Mouse (Mus musculus) neural tube, embryonic 10.5 days (tissue): Measurements from ENCODE around the gene Crabp2.

Experiments used
- DNase-seq: peaks from one replicate; pipeline ENCODE4 v3.0.0-alpha.2; 2017; ENCODE audit warnings: low spot score; ENCODE audit errors: extremely low spot score

Gene Crabp2

DNA sequence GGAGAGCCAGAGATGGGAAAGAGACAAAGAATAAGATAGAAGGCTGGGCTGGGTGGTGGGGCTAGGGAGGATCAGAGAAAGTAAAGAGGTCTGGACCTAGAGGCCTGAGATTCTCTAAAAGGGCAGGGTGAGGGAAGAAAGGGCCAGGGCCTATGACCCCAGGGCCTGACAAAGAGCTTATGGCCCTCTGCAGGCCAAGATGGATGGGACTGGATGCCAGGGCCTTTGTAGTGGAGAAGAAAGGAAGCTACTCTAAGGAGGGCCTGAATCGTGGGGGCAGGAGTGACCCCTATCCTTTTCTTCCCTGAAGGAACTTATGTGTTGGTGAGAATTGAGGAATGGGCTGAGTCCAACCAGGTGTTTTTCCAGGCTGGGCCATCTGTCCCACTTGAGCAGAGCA lies 9.6 kb downstream of the Crabp2 start:
- peak; percentile 64 for DNase-seq

DNA sequence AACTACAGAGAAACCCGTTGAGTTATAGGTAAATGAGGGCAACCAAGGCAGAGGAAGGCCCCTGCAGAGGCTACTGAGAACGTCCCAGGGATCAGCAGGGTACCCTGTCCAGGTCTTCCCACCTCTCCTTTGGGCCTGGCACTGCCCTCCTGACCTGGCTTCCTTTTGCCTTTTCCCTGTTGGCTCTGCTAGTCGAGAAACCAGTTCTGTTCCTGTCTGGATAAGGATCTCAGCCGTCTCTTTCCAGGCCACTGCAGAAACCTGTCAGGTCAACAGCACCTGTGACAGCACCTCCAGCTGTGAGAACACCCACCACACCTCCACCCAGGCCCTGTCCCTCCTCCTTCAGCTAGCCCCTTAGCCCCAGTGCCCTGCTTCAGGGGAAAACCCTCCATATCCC lies 10.0 kb downstream of the Crabp2 start:
- no peak for DNase-seq

DNA sequence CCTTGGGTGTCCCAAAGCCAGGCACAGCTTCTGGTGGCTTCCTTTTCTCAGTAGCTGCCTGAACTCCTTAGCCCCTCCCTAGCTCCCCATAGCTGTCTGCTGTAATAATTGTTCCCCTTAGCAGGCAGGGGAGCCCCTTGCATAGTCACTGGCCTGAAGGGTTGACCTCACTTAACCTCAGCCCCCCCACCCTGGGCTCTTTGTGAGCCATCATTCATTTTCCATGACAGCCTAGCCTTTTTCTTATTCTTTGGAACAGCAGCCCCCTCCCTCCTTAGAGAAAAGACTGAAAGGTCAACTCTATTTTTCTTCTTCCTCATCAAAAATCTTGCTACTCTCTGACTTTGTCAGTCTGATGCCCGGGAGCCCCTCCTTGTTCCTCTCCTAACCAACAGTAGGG lies 10.5 kb downstream of the Crabp2 start:
- DNase-seq: peak; percentile 65

DNA sequence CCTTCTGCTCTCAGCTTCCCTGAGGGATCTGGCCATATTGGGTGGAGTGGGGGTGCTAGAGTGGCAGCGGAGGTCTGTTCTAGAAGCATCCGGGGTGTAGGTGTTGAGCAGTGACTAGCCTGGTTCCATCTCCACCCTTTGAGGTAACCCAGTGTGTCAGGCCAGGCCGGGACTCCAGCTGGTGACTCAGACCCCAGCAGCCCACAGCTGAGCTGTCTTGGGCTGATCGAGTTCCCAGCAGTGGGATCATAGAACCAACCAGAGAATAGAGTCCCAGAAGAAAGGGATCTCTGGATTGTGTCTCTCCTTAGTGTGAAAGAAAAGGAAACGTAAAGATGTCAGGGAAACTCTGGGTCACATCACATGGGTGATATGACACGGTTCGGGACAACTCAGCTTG lies 10.9 kb downstream of the Crabp2 start:
- DNase-seq: peak; percentile 46

DNA sequence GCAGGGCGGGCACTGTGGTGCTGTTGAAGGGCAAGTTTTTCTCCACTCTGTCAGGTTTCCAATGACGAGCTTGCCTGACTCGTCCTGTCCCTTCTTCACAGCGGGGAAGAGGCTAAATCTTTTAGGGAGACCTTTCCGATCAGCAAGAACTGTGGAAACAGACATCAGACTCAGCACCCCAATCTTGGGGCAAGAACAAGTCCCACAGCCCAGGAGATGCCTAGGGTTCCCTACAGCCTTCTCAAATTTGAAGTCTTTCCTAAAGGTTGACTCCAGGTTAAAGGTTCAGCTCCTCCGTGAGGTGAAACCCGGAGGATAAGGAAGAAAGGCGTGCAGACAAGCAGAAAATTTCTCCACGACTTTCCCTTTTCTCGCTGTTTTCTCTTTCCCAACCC lies 11.7 kb downstream of the Crabp2 start:
- no peak for DNase-seq

DNA sequence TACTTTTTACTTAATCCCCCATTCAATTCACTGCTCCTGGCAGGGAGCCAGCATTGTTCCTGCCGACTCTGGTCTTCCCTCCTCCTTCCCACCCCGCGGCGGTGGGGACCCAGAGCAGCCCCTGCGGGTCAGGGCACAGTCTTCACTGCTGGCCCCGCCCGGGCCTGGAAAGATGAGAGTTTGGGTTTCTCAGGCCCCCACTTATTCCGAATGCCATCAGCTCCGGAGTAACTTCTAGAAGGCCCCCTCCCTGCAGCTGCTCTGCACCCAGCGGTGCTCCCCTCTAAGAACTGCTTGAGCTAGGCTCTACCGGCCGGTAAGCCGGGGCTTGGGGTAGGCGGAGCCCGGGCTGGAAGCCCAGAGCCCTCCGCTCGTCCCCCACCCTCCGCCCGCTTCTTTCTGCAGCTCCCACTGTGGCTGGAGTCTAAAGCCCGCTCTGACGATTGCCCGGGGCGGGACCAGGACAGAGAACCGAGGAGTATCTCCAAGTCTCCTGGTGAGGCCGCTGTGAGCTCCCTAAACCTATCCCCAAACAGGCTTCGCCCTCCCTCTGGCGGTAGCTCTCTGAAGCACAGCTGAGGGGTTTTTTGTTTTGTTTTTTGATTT lies 12.2 kb downstream of the Crabp2 start:
- peak; percentile 90 for DNase-seq

DNA sequence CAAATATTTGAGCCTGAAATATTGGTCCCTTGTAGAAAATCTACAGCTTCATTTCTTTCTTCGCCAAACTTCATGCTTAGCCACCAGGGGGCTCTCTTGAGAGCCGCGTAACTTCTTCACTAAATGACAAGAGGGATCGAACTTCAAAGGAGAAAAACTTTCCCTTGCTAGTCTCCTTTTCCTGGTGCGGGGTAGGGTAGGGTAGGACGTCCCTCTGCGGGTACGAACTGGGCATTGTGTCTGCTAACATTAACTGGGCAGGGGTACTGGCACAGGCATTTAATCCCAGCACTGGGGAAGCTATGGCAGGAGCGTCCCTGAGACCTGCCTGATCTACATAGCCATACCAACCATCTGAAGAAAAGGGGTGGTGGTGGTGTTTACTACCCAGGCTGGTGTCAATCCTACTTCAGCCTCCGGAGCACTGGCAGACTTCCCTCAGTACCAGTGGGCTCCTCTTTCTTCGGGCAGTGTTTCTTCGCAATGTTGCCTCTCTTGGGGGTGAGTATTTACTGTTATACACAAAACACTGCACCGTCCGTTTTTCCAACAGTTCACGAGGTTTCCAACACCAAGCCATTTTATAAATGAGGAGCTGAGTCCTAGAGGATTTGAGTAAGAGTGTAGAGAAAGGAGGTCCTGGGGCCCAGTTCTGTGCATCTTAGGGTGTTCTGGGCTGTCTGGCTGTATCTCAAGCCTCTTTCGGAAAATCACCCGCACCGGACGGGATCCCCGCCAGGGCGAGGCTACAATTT lies 21.9 kb downstream of the Crabp2 start:
- DNase-seq: peak; percentile 80

DNA sequence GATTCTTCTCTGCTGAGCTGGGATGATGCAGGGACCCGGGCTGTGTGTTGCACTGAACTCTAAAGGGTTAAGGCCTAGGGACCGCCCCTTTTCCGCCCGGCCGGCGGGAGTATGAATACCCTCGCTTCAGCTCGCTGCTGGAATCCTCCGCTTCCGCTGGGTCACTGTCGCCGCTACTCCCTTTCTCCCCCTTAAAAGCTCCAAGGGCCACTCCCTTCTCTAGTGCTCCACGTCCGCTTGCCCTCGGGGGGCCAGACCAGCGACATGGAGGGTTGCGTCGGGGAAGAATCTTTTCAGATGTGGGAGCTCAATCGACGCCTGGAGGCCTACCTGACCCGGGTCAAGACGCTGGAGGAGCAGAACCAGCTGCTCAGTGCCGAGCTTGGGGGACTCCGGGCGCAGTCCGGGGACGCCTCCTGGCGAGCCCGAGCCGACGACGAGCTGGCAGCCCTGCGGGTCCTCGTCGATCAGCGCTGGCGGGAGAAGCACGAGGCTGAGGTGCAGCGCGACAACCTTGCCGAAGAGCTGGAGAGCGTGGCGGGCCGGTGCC lies 22.5 kb downstream of the Crabp2 start, which contains the start of gene Nes:
TSS of gene Nes (plus strand) at position 140 of the 550 bp plus-strand sequence.
- DNase-seq: peak; percentile 92

DNA sequence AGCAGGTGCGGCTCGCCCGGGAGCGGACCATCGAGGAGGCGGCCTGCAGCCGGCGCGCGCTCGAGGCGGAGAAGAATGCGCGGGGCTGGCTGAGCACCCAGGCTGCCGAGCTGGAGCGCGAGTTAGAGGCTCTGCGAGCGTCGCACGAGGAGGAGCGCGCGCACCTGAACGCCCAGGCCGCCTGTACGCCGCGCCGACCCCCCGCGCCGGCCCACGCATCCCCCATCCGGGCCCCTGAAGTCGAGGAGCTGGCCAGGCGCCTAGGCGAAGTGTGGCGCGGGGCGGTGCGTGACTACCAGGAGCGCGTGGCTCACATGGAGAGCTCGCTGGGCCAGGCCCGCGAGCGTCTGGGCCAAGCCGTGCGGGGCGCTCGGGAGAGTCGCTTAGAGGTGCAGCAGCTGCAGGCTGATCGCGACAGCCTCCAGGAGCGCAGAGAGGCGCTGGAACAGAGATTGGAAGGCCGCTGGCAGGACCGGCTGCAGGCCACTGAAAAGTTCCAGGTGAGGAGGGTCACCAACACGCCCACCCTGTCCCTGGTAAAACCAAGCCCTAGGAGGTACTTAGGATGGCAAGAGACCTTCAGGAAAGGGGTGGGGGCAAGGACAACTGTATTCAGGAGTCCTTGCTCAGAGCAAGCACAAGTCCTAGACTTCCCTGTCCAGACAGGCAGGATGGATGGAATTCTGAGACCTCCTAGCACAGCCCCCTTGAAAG lies 23.2 kb downstream of the Crabp2 start:
- peak; percentile 57 for DNase-seq

DNA sequence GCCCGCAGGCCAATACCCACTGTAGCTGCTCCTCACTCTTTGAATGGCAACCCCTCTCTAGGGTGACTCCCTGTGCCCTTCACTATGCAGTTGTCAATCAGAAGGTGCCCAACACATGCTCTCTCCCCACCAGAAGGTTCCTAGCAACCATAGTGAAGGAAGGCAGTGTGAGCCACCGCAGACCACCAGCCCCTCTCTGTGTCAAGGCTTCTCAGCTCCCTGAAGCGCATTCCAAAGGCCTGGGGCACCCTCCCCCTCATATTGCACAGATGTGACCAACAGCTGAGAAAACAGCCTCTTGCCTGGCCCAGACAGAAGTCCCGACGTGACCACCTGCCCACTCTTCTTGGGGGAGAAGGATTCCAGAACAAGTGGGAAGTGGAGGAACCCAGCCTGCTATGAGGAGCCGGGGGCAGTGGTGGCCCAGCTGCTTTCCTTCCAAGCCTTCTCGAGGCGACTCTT lies 23.8 kb downstream of the Crabp2 start:
- DNase-seq: peak; percentile 59

DNA sequence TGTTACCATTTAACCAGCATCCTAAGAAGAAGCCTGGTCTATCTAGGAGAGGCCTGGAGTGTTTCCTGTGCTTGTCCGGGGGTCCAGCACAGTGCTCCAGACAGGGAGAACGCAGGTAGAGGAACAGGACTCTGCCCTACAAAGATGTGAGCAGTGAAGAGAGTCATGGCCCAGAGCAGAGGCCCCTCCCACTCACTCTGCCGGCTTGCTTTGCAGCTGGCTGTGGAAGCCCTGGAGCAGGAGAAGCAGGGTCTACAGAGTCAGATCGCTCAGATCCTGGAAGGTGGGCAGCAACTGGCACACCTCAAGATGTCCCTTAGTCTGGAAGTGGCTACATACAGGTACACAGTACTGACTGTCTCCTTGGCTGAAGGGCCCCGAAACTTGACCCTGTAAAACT lies 24.3 kb downstream of the Crabp2 start:
- peak; percentile 40 for DNase-seq

DNA sequence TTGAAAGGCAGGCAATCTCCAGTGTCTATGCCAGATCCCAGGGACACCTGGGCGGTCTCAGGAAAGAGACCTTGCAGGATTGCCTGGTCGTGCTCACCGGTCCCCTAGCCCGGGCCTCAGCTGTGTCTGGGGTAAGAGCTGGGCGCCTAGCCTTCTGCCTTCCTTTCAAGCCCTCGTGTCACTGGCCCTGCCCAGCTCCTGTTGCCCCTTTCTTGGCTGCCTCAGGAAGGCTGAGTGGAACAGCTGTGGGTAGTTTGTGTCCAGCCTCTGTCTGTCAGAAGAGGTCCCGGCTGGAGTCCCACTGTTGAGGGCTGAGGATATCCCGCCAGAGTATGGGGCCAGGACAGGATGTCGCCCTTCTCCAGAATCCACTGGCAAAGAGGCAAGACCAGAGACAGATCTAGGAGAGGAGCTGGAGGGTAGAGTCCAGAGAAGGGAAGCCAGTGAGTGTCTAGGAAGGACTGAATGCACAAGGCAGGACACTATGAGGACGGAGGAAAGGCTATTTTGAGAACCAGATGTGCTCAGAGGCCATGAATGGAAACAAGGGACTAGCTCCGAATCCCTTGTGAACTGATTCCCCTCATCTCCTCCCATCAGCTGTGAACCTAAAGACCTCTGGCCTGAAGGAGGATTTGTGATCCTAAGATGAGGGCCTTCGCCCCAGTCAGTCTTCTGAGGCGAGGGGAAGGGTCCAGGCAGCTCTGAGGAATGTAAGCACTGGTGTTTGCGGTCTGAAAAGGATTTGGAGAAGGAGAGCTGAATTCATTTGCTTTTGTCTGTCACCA lies 25.3 kb downstream of the Crabp2 start:
- DNase-seq: no peak

DNA sequence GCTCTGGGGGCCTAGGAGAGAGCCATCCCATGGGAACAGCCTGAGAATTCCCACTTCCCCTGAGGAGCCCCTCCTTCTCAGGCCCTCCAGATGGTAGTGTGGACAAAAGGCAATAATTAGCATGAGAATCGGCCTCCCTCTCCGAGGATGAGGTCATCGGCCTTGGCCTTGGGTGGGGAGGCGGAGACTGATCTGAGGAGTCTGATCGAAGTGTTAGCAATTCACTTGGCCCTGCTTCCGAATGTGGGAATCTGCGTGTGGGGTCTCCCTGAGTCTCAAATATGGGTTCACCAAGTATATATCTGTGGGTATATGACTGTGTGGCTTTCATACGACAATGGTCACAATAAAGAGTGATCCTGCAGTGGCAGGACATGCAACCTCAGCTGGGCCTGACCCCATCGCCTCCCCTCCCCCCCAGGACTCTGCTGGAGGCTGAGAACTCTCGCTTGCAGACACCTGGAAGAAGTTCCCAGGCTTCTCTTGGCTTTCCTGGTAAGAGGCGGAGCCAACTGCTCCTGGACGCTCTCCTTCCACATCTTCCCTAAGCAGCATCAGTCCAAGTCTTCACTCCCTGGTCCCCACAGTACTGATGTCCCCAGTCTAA lies 26.0 kb downstream of the Crabp2 start:
- DNase-seq: peak; percentile 83

DNA sequence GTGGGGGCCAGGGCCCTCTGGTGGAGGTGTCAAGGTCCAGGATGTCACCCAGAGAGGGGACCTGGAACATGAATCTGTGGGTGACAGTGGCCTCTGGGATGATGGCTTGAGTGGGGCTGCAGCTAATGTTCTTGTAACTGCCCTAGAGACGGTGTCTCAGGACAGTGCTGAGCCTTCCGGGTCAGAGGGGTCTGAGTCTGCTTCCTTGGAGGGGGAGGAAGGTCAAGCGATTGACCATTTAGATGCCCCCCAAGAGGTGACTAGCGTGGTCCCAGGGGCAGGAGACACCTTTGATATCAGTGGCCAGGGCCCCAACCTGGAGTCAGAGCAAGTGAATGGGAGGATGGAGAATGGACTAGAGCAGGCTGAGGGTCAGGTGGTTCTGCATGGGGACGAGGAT lies 31.0 kb downstream of the Crabp2 start:
- DNase-seq: no peak

DNA sequence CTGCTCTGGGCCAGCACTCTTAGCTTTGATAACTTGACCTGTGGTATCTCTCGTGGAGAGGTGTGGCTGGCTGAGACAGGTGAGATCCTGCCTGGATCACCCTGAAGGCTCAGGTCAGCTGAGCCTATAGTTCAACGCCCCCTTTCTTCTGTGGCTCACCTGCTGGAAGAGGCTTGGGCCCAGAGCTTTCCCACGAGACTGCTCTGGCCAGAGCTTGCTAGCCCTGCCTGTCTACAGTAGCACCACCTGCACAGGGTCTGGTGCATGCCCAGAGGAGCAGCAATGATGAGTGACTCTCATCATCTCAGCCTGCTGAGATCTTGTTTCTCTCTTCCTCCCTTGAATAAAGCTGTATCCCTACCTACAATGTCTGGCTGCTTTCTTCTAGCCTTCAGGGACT lies 31.6 kb downstream of the Crabp2 start:
- no peak for DNase-seq

DNA sequence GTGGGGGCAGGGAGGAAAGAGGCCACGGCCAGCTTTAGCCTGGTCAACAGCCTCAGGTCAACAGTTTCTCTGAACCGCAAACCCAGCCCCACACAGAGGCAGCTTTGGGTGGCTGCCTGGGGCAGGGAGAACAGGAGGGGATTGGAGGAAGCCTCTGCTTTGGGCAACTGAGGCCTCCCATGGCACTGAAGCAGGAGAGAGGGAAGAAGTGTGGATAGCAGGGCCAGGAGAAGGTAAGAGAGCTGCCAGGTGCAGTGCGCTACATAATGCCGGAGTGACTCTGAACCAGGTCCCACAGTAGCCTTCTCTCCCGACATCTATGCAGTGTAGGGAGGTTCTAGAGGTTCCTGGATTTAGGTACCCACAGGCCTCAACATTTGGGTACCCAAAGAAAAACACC lies 32.3 kb downstream of the Crabp2 start:
- no peak for DNase-seq

DNA sequence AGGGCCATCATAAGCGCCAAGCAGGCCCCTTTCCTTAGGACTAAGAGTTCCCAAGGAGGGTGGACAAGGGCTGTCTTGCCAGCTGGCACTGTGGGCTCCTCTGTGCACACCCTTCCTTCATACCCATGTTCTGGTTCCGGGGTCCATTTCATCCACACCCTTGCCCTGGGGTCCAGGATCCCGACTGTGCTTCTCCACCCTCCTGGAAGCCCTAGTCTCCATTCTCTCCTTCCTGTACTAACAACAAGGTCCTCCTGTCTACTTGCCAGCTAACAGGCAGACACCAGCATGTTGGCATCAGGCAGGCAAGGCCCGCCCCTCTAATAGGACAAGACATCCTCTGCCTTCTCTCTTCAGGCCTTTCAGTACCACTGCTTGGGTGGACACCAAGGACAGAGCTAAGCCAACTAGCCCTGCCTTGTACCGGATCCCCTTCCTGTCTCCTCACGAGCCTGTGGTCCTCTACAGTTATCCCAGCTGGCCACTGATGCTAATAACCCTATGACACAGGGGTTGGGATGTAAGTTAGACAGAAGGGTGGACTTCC lies 32.8 kb downstream of the Crabp2 start:
- DNase-seq: no peak

DNA sequence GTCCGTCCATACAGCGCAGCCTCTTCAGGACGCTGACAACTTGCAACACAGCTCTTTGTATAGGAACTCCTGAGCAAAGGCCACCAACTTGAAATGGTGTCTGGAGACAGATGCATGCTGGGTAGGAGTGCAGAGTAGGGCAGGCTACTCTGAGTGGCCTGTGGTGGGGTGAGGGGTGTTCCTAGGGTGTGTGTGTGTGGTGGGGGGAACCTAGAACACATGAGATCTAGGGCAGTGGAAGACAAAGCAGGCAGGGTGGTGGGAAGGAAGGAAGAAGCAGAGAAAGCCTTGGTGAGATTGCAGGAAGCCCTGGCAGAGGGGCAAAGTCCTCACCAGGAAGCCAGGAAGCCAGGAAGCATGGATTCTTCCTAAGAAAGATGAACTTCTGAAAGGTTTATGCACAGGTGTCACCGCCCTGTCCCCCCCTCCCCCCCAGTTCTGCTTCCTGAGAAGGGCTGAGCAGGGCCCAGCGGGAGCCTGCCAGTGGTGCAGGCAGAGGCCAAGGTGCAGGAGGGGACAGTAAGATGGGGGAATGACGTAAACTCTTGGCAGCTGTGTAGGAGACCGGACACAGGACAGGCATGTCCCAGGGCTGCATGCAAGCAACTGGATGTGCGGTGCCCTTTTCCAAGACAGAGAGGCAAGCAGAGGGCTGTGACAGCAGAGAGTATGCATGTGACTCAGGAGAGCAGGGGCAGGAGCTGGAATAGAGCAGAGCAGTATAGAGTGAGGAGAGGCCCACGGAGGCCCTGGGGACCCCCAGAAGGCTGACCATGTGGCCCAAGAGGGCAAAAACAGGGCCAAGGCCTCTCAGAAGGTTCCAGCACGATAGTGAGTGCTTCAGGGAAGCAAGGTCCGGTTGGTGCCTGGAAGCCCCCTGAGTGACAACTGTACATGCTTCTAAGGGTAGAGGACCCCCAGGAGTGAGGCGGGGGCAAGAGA lies 33.7 kb downstream of the Crabp2 start:
- no peak for DNase-seq

DNA sequence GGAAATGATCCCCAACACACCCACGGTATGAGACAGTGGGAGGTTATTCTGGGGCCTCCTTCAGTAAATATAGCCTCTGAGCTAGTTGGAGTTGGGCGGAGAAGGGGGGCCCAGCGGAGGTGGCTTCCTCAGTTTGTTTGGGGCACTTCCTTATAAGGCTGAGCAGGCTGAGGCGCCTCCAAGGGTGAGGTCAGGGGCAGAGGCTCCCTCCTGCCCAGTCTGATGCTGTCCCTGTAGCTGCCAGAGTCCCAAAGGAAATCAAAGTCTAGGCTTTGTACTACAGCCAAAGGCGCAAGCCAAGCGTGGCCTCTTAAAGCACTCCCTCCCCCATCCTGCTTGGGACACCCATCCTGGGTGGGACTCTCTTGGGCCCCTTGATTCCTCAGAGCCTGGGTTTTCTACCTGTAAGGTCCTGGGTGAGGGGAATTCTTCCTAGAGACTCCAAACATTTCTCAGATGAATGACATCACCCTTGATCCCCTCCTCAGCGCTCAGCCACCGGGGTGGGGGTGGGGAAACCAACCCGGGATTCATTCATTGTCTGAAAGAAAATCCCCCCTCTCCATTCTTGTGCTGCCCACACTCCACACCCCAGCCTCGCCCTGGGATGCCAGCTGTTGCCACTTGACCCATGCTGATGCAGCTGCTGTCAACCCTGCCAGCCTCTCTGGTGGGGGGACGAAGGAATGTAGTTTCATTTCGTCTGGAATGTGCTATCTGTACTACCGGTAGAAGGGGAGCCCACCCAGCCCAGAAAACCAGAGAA lies 34.6 kb downstream of the Crabp2 start:
- DNase-seq: peak; percentile 62
